Mouse (Mus musculus) frontal cortex, postnatal 14 days (tissue): Measurements from ENCODE around the gene Akap7.
"Not testable (repeated sequence)": the region's sequence is repeated elsewhere in the genome, so short reads cannot be mapped to it uniquely, and the experiment has no call there.

Source experiments
- DNase-seq, 2 experiments: peaks; one replicate each; pipeline ENCODE4 v3.0.0; 2022; ENCODE audit warnings: low spot score in 2 of 2

Gene Akap7

GRCm38 (mm10) chr10:25192180-25193073 is 115.2 kb downstream of the Akap7 start:
- DNase-seq: no peak

DNA sequence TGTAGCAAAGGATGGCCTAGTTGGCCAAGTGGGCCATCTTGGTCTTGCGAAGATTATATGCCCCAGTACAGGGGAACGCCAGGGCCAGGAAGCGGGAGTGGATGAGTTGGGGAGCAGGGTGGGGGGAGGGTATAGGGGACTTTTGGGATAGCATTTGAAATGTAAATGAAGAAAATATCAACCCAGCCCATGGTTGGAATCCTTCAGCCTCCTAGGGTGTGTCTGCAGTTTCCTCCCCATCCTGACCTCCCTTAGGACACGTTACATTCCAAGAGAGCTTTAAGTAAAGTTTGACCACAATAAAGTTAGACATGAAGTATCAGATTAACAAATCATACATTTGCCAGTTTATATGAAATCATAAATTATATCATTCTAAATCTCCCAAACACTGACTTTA is 116.5 kb downstream of the Akap7 start:
- no peak for DNase-seq

DNA sequence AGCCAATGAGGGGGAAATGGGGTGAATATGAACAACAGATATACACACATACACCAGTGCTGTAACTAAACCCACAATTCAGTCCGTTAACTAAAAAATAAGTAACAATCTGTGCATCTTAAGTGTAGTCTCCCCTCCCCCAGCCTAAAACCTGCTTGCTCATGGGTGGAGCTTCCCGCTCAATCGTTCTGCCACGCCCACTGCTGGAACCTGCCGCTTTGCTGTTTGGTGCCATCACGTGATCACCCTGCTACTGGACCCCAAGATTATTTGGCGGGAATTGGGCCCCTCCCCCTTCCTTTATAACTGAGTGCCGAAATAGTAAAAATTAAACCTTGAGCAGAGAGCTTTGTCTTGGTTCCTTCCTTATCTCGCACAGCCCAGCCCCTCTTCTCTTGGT is 121.4 kb downstream of the Akap7 start:
- DNase-seq: not testable (repeated sequence)

GRCm38 (mm10) chr10:25185691-25186090 is 122.0 kb downstream of the Akap7 start:
- no peak for DNase-seq

- DNase-seq: no peak
Measured at GRCm38 (mm10) chr10:25184819-25185603, 122.7 kb downstream of the Akap7 start.

- DNase-seq: no peak
Measured at GRCm38 (mm10) chr10:25183271-25183670, 124.4 kb downstream of the Akap7 start.

GRCm38 (mm10) chr10:25179030-25179429 is 128.6 kb downstream of the Akap7 start:
- no peak for DNase-seq

- no peak for DNase-seq
Measured at GRCm38 (mm10) chr10:25177270-25177669, 130.4 kb downstream of the Akap7 start.

DNA sequence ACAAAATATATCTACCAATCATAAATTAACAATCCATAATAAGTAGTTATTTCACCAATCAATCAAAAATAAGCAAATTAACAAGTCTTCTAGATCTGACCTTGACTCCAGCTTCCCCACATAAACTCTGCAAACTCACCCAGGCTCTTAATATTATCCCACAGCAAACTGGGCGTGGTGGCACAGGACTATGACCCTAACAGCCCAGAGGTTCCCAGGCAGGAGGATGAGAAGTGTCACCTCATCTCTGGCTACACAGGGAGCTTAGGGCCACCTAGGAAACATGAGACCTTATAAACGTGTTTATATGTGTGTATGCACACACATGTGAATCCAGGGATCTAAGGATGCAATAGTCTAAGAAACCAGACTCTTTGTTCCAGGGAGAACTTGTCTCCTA is 132.8 kb downstream of the Akap7 start:
- no peak for DNase-seq

DNA sequence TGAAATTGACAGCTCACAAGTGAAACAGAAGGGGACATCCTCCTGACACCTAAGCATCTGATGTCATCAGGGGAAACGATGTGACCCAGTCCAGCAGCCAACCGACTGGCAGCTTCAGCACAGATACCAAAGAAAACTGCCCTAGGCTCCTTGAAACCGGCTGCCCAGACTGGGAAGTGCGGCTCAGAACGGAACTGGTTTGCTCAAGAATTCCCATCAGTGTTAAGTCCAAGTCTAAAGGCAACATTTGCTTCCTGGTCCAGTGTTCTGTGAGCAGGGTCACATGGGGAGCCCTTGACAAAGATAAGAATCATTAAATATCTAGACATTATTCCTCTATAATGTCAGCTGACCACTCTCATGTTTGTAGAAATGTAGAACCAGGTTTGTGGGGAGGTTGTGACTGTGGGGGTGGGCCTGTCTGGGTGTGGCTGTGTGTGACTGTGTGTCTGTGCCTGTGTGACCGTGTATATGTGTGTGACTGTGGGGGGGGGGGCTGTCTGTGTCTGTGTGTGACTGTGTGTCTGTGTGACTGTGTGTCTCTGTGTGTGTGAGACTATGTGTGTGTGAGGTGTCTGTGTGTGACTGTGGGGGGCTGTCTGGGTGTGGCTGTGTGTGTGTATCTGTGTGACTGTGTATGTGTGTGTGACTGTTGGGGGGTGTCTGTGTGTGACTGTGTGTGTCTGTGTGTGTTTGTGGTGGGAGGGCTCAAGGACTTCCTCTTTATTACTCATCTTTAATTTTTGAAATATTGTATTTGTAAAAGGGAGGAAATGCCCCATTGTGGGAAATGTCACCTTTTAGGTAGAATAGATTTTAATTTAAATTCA is 140.1 kb downstream of the Akap7 start:
- DNase-seq: no peak

- DNase-seq: not testable (repeated sequence)
Measured at GRCm38 (mm10) chr10:25163510-25163909, 144.2 kb downstream of the Akap7 start.

GRCm38 (mm10) chr10:25161701-25162100 is 146.0 kb downstream of the Akap7 start:
- no peak for DNase-seq

GRCm38 (mm10) chr10:25158651-25159050 is 149.0 kb downstream of the Akap7 start:
- DNase-seq: no peak

DNA sequence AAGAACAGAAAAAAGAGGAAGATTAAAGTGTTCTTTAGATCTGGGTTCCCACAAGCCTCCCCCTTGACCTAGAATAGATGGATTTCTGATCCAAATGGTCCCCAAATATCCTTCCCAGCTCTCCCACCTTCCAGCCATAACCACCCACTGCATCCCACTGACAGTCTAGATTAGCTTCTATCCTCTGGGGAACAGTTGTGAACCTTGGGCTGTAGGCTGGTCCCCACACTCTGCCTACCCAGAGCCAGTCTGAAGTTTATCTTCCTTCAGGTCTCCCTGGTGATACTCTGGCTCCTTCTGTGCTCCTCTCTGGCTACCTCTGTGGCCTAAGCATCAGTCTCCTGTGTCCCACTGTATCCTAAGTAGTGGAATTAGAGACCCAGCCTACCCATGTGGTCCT is 150.3 kb downstream of the Akap7 start:
- DNase-seq: no peak

- DNase-seq: no peak
Measured at GRCm38 (mm10) chr10:25154225-25154624, 153.4 kb downstream of the Akap7 start.

GRCm38 (mm10) chr10:25151172-25151800 is 156.4 kb downstream of the Akap7 start:
- DNase-seq: no peak

DNA sequence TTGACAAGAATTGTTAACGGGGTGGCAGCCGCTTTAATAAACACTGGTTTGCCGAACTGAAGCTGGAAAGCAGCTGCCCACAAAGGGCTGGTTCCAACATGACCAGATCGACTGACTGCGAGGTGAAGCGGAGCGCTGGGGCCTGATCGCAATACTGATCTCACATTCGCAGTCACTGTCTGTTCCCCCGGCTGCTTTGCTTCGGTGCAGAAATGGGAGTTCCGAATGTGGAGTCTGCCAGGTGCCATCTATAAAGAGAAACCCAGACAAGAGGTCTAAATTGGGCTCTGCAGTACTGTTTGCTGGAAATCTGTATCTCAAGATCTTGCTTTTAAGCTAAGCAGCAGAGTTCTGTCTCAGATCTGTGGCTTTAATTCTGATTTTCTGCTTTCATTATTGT is 161.8 kb downstream of the Akap7 start:
- peak; percentile 29 to 32 for DNase-seq

DNA sequence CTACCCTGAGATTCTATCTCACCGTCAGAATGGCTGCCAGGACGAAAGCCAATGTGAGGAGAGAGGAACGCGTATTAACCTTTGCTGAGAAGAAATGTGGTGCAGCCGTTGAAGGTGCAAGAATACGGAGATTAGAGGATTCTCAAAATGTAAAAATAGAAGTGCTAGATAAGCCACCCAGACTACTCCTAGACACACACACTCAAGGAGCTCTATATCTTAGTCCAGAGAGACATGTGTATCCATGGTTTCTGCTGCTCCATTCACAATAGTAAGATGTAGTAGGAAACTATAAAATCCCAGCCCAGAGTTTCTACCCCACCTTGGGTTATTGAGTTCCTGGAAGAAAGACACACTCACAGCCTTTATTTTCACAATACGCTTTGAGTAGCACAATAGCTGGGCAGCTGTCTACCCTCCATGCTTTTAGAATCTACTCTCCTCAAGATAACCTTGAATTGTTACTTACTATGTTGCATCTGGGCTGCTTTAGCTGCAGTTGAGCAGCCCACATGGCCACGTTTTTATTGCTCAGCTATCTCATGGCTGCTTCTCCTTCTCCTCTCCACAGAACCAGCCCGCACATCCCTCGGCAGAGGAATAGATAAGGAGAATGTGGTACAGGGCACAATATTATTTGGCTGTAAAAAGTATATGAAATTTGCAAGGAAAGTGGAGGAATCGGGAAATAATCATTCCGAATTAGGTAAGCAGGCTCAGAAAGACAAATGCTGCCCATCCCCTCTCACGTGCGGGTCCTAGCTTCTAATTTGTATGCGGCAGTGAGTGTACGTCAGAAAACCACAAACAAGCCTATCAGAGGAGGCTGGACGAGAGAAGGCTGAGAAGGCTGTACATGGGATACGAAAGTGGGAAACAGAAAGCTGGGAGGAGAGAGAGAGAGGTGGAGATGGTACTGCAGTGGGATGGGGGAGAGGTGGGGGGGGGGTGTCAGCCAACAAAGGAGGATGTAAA is 162.6 kb downstream of the Akap7 start:
- DNase-seq: no peak

DNA sequence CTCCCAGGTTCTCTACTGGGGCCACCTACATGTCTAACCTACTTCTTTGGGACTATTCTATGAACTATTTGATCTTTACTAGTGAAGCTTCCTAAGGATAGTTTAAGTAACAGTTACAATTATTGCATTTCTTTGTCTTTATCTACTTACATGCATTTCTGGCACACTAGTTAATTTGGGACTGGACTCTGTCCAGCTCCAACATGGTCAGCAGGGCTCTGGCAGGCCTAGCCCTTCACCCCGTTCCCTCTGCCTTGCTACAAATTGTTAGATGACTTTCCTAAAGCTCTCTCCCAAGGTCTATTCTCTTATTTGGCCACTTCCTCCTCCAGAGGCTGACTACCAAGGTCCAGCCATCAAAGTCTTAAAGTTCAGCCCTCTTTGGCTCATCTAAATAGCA is 165.9 kb downstream of the Akap7 start:
- DNase-seq: no peak

- DNase-seq: peak in 1 of 2 experiments; percentile 37
Measured at GRCm38 (mm10) chr10:25140155-25140755, 167.4 kb downstream of the Akap7 start.
